Mouse (Mus musculus): ENCODE results near the gene Terb2.
A peak's percentile ranks its signal among the peaks of the same experiment; 100 is the strongest.

Terb2 gene

GRCm38 (mm10) chr2:122186106-122186505 is at the start of gene Terb2, which contains the start of gene Patl2:
Gene Terb2, plus strand, starts transcription at chr2:122186272.
Gene Patl2, minus strand, starts transcription at chr2:122186189.
- no peak for DNase-seq (ENCODE audit: low spot score in 2 of 2)

- DNase-seq (ENCODE audit: low spot score in 2 of 2), result no peak
Measured at GRCm38 (mm10) chr2:122137839-122138465, 48.1 kb upstream of the Terb2 start.

GRCm38 (mm10) chr2:122140815-122141214 is 45.3 kb upstream of the Terb2 start:
- no peak for DNase-seq (ENCODE audit: low spot score in 2 of 2)

- no peak for DNase-seq (ENCODE audit: low spot score in 2 of 2)
Measured at GRCm38 (mm10) chr2:122141332-122141967, 44.6 kb upstream of the Terb2 start.

GRCm38 (mm10) chr2:122143111-122143510 is 43.0 kb upstream of the Terb2 start:
- no peak for DNase-seq (ENCODE audit: low spot score in 2 of 2)

GRCm38 (mm10) chr2:122145756-122146155 is 40.3 kb upstream of the Terb2 start:
- no peak for DNase-seq (ENCODE audit: low spot score in 2 of 2)

GRCm38 (mm10) chr2:122146687-122147086 is 39.4 kb upstream of the Terb2 start:
- DNase-seq (ENCODE audit: low spot score in 2 of 2), result no peak

GRCm38 (mm10) chr2:122147508-122148241 is 38.4 kb upstream of the Terb2 start, which contains the start of gene B2m:
Gene B2m, plus strand, starts transcription at chr2:122147686.
- DNase-seq (ENCODE audit: low spot score in 2 of 2), result peak; percentile 88 to 95

- DNase-seq (ENCODE audit: low spot score in 2 of 2), result peak; percentile 34 to 58
Measured at GRCm38 (mm10) chr2:122148242-122148917, 37.7 kb upstream of the Terb2 start.

GRCm38 (mm10) chr2:122149316-122149715 is 36.8 kb upstream of the Terb2 start:
- DNase-seq (ENCODE audit: low spot score in 2 of 2), result no peak

GRCm38 (mm10) chr2:122149716-122150115 is 36.4 kb upstream of the Terb2 start:
- DNase-seq (ENCODE audit: low spot score in 2 of 2), result no peak

GRCm38 (mm10) chr2:122151221-122151620 is 34.9 kb upstream of the Terb2 start:
- DNase-seq (ENCODE audit: low spot score in 2 of 2), result no peak

- no peak for DNase-seq (ENCODE audit: low spot score in 2 of 2)
Measured at GRCm38 (mm10) chr2:122152850-122153249, 33.2 kb upstream of the Terb2 start.

- no peak for DNase-seq (ENCODE audit: low spot score in 2 of 2)
Measured at GRCm38 (mm10) chr2:122153681-122154365, 32.2 kb upstream of the Terb2 start.

GRCm38 (mm10) chr2:122154479-122154878 is 31.6 kb upstream of the Terb2 start:
- DNase-seq (ENCODE audit: low spot score in 2 of 2), result no peak

GRCm38 (mm10) chr2:122155292-122155691 is 30.8 kb upstream of the Terb2 start:
- DNase-seq (ENCODE audit: low spot score in 2 of 2), result no peak

GRCm38 (mm10) chr2:122156051-122156700 is 29.9 kb upstream of the Terb2 start:
- peak in 1 of 2 experiments; percentile 9 for DNase-seq (ENCODE audit: low spot score in 2 of 2)

GRCm38 (mm10) chr2:122157561-122157960 is 28.5 kb upstream of the Terb2 start:
- DNase-seq (ENCODE audit: low spot score in 2 of 2), result no peak

- DNase-seq (ENCODE audit: low spot score in 2 of 2), result no peak
Measured at GRCm38 (mm10) chr2:122158362-122158802, 27.7 kb upstream of the Terb2 start.

GRCm38 (mm10) chr2:122159667-122160066 is 26.4 kb upstream of the Terb2 start:
- peak; percentile 26 to 35 for DNase-seq (ENCODE audit: low spot score in 2 of 2)

GRCm38 (mm10) chr2:122160680-122161079 is 25.4 kb upstream of the Terb2 start, which contains the start of gene Trim69:
Gene Trim69, plus strand, starts transcription at chr2:122160700.
- DNase-seq (ENCODE audit: low spot score in 2 of 2), result peak; percentile 59 to 88

All from thymus, postnatal 10 days (tissue).